Mouse (Mus musculus): ENCODE measurements around the gene Yae1d1. TPM values are rescaled to one million over a fixed set of nuclear protein-coding genes. Genes with fewer than 3 reads are reported as not detected.

The Yae1d1 gene
- polyA plus RNA-seq (2012; fragmentation: generic; extraction: Trizol), result 1 to 10 TPM in 1 of 2 experiments, under 1 TPM in 1; 0.95 to 6.2 TPM

GRCm38 (mm10) chr13:17992697-17993514, at the start of gene Yae1d1:
Gene Yae1d1, minus strand, starts transcription at chr13:17993349.

DNA sequence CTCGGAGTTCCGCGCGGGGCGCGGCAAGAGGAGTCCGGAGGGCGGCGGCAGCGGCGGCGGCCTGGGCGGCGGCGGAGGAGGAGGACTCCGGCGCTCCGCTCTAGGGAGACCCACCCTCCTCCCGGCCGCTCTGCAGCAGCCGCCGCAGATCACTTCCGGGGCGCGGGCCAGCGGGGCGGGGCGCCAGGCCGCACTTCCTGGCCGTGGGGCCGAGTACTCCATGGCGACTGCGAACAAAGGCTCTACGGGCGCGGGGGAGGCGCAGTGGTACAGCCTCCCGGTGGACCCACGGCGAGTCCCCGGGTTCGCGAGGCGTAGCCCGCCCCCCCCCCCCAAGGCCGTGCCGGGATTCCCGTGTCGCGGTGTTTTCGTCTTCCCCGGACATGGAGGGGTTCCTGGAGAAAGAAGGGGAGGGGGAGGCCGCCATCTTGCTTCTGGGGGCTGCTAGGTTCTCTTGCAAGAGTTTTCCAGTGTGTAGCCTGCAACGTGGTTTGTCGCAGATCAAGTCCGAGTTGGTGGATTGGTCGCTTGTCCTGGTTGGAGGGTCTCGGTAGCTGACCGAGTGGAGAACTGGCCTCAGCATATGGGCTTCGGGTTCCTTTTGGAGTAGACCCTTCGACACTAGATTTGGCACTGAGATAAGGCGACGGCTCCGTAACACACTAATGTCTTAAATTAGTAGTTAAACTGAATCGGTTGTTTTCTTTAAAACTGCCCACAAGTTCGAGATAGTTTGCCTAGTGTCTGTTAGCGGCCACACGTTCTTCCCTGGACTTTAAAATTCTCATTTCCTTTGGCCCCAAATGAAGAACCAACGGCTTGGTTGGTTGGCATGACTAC, 48.9 kb downstream of the Yae1d1 start, which contains the start of gene Rala:
TSS of gene Rala (minus strand) at position 162 of the 840 bp plus-strand sequence.

Other genes with a start within 250 kb of the Yae1d1 start
- gene Cdk13, start 188.3 kb downstream of the Yae1d1 start, polyA plus RNA-seq (2012; fragmentation: generic; extraction: Trizol), result 10 to 100 TPM in 1 of 2 experiments, 1 to 10 TPM in 1; 1.3 to 12.0 TPM
- 10 to 100 TPM; 11.5 to 26.4 TPM for gene Rala, start 49.1 kb downstream of the Yae1d1 start, polyA plus RNA-seq (2012; fragmentation: generic; extraction: Trizol)